Mouse (Mus musculus) megakaryocyte, embryonic 14.5 days (primary cell): ENCODE measurements around the gene Thoc5. TPM values are rescaled to one million over a fixed set of nuclear protein-coding genes. Genes with fewer than 3 reads are reported as not detected.
A peak's percentile ranks its signal among the peaks of the same experiment; 100 is the strongest.

Source experiments
- H3K27me3 ChIP-seq: replicated peaks from 2 replicates; pipeline ENCODE3; 2012; ENCODE audit warnings: inconsistent platforms
- H3K36me3 ChIP-seq: replicated peaks from 2 replicates; pipeline ENCODE3; 2012; ENCODE audit warnings: low read length, inconsistent platforms, mixed read lengths
- H3K4me1 ChIP-seq: 2 replicates; pipeline ENCODE4 v1.6.1; 2012; ENCODE audit warnings: inconsistent platforms
- H3K4me3 ChIP-seq: replicated peaks from 2 replicates; pipeline ENCODE3; 2012; ENCODE audit warnings: moderate library complexity, mild to moderate bottlenecking, inconsistent platforms
- H3K9me3 ChIP-seq: 2 replicates; pipeline ENCODE4 v1.6.1; 2012; ENCODE audit warnings: inconsistent platforms
- FLI1 ChIP-seq: IDR thresholded peaks from 2 replicates; pipeline ENCODE4 v1.6.1; 2012; ENCODE audit warnings: low read length, inconsistent platforms, mixed read lengths
- GATA1 ChIP-seq: IDR thresholded peaks from 3 replicates; pipeline ENCODE4 v1.6.1; 2012; ENCODE audit warnings: mixed read lengths, low read length, inconsistent platforms, borderline replicate concordance
- polyA plus RNA-seq: library from polyadenylated mRNA; stranded (reverse); fragments of >175 nt; gene quantifications from 2 replicates; pipeline ENCODE4 v1.2.3, GENCODE M21; 2012; ENCODE audit warnings: low replicate concordance; ENCODE audit not compliant: insufficient read depth

The Thoc5 gene
- polyA plus RNA-seq = 1.1 and 3.9 TPM in 2 replicates

- peaks cover 17% of the 10 kb centered on the region for H3K4me1 ChIP-seq
- H3K36me3 ChIP-seq = peaks cover 29% of the 10 kb centered on the region
- H3K9me3 ChIP-seq = no peaks in the 10 kb centered on the region
- TF ChIP-seq GATA1 (no peak), FLI1 (peak; percentile 95)
- H3K27me3 ChIP-seq = no peaks in the 10 kb centered on the region
- H3K4me3 ChIP-seq = peak within 1 kb of the TSS; percentile 98
Observed at GRCm38 (mm10) chr11:4894848-4895816, at the start of gene Thoc5. Gene Thoc5, plus strand, starts transcription at chr11:4895320.

- H3K4me1 ChIP-seq = peaks cover 27% of the 10 kb centered on the region
- no peaks in the 10 kb centered on the region for H3K27me3 ChIP-seq
- peaks cover 7% of the 10 kb centered on the region for H3K36me3 ChIP-seq
- H3K9me3 ChIP-seq = peaks cover 11% of the 10 kb centered on the region; the same call in 1 of the 2 replicates
- TF ChIP-seq GATA1 (no peak), FLI1 (no peak)
- peak overlapping the region; percentile 98 for H3K4me3 ChIP-seq
Observed at GRCm38 (mm10) chr11:4848483-4849248, 46.5 kb upstream of the Thoc5 start.

GRCm38 (mm10) chr11:4849258-4849943, 45.7 kb upstream of the Thoc5 start, which contains the start of gene Nf2:
Gene Nf2, minus strand, starts transcription at chr11:4849536.
- H3K4me3 ChIP-seq = peak within 1 kb of the TSS; percentile 98
- H3K4me1 ChIP-seq = peaks cover 27% of the 10 kb centered on the region
- no peaks in the 10 kb centered on the region for H3K27me3 ChIP-seq
- TF ChIP-seq GATA1 (no peak), FLI1 (no peak)
- H3K36me3 ChIP-seq = peaks cover 7% of the 10 kb centered on the region
- H3K9me3 ChIP-seq = peaks cover 11% of the 10 kb centered on the region; the same call in 1 of the 2 replicates

- Histone ChIP-seq H3K36me3 (peaks cover 7% of the 10 kb centered on the region), H3K4me1 (peaks cover 27% of the 10 kb centered on the region), H3K27me3 (no peaks in the 10 kb centered on the region), H3K4me3 (no peak overlapping the region), H3K9me3 (peaks cover 11% of the 10 kb centered on the region; the same call in 1 of the 2 replicates)
- TF ChIP-seq GATA1 (no peak), FLI1 (no peak)
Observed at GRCm38 (mm10) chr11:4850404-4850803, 44.7 kb upstream of the Thoc5 start.

- TF ChIP-seq GATA1 = no peak
- no peak for TF ChIP-seq FLI1
- H3K4me3 ChIP-seq = no peak overlapping the region
- peaks cover 4% of the 10 kb centered on the region for H3K36me3 ChIP-seq
- peaks cover 7% of the 10 kb centered on the region for H3K27me3 ChIP-seq
- H3K9me3 ChIP-seq = peaks cover 11% of the 10 kb centered on the region; the same call in 1 of the 2 replicates
- H3K4me1 ChIP-seq = peaks cover 7% of the 10 kb centered on the region; the same call in 1 of the 2 replicates
Observed at GRCm38 (mm10) chr11:4853021-4853420, 42.1 kb upstream of the Thoc5 start.

- H3K4me1 ChIP-seq = peaks cover 3% of the 10 kb centered on the region; the same call in 1 of the 2 replicates
- TF ChIP-seq GATA1 = no peak
- peaks cover 4% of the 10 kb centered on the region for H3K36me3 ChIP-seq
- H3K27me3 ChIP-seq = peaks cover 16% of the 10 kb centered on the region
- no peak overlapping the region for H3K4me3 ChIP-seq
- H3K9me3 ChIP-seq = peaks cover 11% of the 10 kb centered on the region; the same call in 1 of the 2 replicates
Observed at GRCm38 (mm10) chr11:4854181-4854580, 40.9 kb upstream of the Thoc5 start.

GRCm38 (mm10) chr11:4858416-4858815, 36.7 kb upstream of the Thoc5 start:
- H3K9me3 ChIP-seq = no peaks in the 10 kb centered on the region
- H3K27me3 ChIP-seq = peaks cover 37% of the 10 kb centered on the region
- no peaks in the 10 kb centered on the region for H3K36me3 ChIP-seq
- TF ChIP-seq FLI1 = no peak
- TF ChIP-seq GATA1 = no peak
- no peak overlapping the region for H3K4me3 ChIP-seq
- H3K4me1 ChIP-seq = peaks cover 11% of the 10 kb centered on the region

- peaks cover 41% of the 10 kb centered on the region for H3K27me3 ChIP-seq
- no peak overlapping the region for H3K4me3 ChIP-seq
- no peak for TF ChIP-seq FLI1
- no peak for TF ChIP-seq GATA1
- H3K4me1 ChIP-seq = peaks cover 11% of the 10 kb centered on the region
- no peaks in the 10 kb centered on the region for H3K9me3 ChIP-seq
- H3K36me3 ChIP-seq = no peaks in the 10 kb centered on the region
Observed at GRCm38 (mm10) chr11:4860986-4861385, 34.1 kb upstream of the Thoc5 start.
